Mouse (Mus musculus) liver, postnatal 0 days (tissue): ENCODE data around the gene Cyren. TPM values are rescaled to one million over a fixed set of nuclear protein-coding genes. Genes with fewer than 3 reads are reported as not detected.

Source experiments
- ATAC-seq: fragments of 200-750 bp; cut with Nextera tagmentation; 2 replicates; pipeline ENCODE4 v1.8.0; 2017; ENCODE audit warnings: mild to moderate bottlenecking, moderate library complexity
- DNase-seq: peaks from one replicate; pipeline ENCODE4 v3.0.0-alpha.2; 2016
- H3K27ac ChIP-seq: fragments of 300-500 bp; sonication (generic); 2 replicates; pipeline ENCODE4 v1.5.1; 2014; ENCODE audit warnings: antibody characterized with exemption, moderate library complexity, mild to moderate bottlenecking, low read depth
- H3K27me3 ChIP-seq: fragments of 300-500 bp; sonication (generic); 2 replicates; pipeline ENCODE4 v1.6.1; 2014; ENCODE audit warnings: low read length, control low read depth, mixed read lengths; ENCODE audit not compliant: insufficient read depth
- H3K36me3 ChIP-seq: fragments of 300-500 bp; sonication (generic); replicated peaks from 2 replicates; pipeline ENCODE4 v1.6.1; 2014; ENCODE audit warnings: mild to moderate bottlenecking, control low read depth, low read length, moderate library complexity, mixed read lengths; ENCODE audit not compliant: insufficient read depth
- H3K4me1 ChIP-seq: fragments of 300-500 bp; sonication (generic); 2 replicates; pipeline ENCODE4 v1.6.1; 2014; ENCODE audit warnings: antibody characterized with exemption, mild to moderate bottlenecking, control low read depth; ENCODE audit not compliant: insufficient read depth
- H3K4me2 ChIP-seq: fragments of 300-500 bp; sonication (generic); 2 replicates; pipeline ENCODE4 v1.6.1; 2014; ENCODE audit warnings: low read depth, mild to moderate bottlenecking, low read length, moderate library complexity, mixed read lengths
- H3K4me3 ChIP-seq: fragments of 300-500 bp; sonication (generic); 2 replicates; pipeline ENCODE4 v1.5.1; 2014; ENCODE audit warnings: low read depth, low read length
- H3K9ac ChIP-seq: fragments of 300-500 bp; sonication (generic); replicated peaks from 2 replicates; pipeline ENCODE4 v1.6.1; 2014; ENCODE audit warnings: mild to moderate bottlenecking, moderate library complexity
- H3K9me3 ChIP-seq: fragments of 300-500 bp; sonication (generic); 2 replicates; pipeline ENCODE4 v1.6.1; 2016; ENCODE audit warnings: mild to moderate bottlenecking, control low read depth, low read length, mixed read lengths
- CTCF ChIP-seq: sonication (generic); IDR thresholded peaks from 2 replicates; pipeline ENCODE4 v1.5.1; 2016; ENCODE audit warnings: antibody characterized with exemption, low read depth
- EP300 ChIP-seq: IDR thresholded peaks from 2 replicates; pipeline ENCODE4 v1.6.1; 2016; ENCODE audit warnings: antibody characterized with exemption, low read depth, mild to moderate bottlenecking
- WGBS: fragments of 180-500 bp; shearing (Covaris S2); extraction: QIAGEN DNeasy Blood & Tissue Kit; methylation state at CpG from one replicate; pipeline ENCODE4 v1.1.7; 2014; ENCODE audit not compliant: insufficient replicate concordance; 5-methylcytosine and 5-hydroxymethylcytosine counted together
- polyA plus RNA-seq: library from polyadenylated mRNA; unstranded; fragments of >200 nt; fragmentation: Nextera tagmentation; extraction: Ambion mirVana; gene quantifications from 2 replicates; pipeline ENCODE4 v1.2.1, GENCODE M21; 2015

Cyren gene
- polyA plus RNA-seq, 1 experiment from 2014 or later, result 4.9 TPM

GRCm38 (mm10) chr6:34870724-34871123, 7.1 kb downstream of the Cyren start:
- WGBS, result 71% methylated on average over 5 of the region's 5 CpGs
- peak overlapping the region; percentile 86 for H3K27ac ChIP-seq

GRCm38 (mm10) chr6:34870136-34870535, 7.7 kb downstream of the Cyren start:
- peak overlapping the region; percentile 86 for H3K27ac ChIP-seq
- TF ChIP-seq EP300 (no peak), CTCF (no peak)
- H3K4me2 ChIP-seq, result peak overlapping the region; percentile 52
- peak overlapping the region; percentile 37 for H3K9ac ChIP-seq
- 35% methylated on average over 5 of the region's 5 CpGs for WGBS
- no peaks in the 10 kb centered on the region for H3K27me3 ChIP-seq
- peaks cover 7% of the 10 kb centered on the region; the same call in 1 of the 2 replicates for H3K36me3 ChIP-seq
- H3K4me1 ChIP-seq, result peaks cover 70% of the 10 kb centered on the region
- no peak overlapping the region for H3K4me3 ChIP-seq
- no peaks in the 10 kb centered on the region for H3K9me3 ChIP-seq
- DNase-seq (peak; percentile 18), ATAC-seq (no peak)

More at GRCm38 (mm10) chr6:34870724-34871123, 7.1 kb downstream of the Cyren start:
- Histone ChIP-seq H3K9me3 (no peaks in the 10 kb centered on the region), H3K4me3 (no peak overlapping the region), H3K4me2 (no peak overlapping the region), H3K9ac (no peak overlapping the region), H3K36me3 (peaks cover 7% of the 10 kb centered on the region; the same call in 1 of the 2 replicates), H3K4me1 (peaks cover 70% of the 10 kb centered on the region), H3K27me3 (no peaks in the 10 kb centered on the region)
- no peak for TF ChIP-seq CTCF
- no peak for TF ChIP-seq EP300
- no peak for DNase-seq
- no peak for ATAC-seq

- Histone ChIP-seq H3K27me3 (no peaks in the 10 kb centered on the region), H3K9me3 (no peaks in the 10 kb centered on the region), H3K27ac (peak overlapping the region; percentile 86), H3K9ac (peak overlapping the region; percentile 37), H3K4me3 (no peak overlapping the region), H3K4me1 (peaks cover 63% of the 10 kb centered on the region), H3K4me2 (peak overlapping the region; percentile 52), H3K36me3 (peaks cover 7% of the 10 kb centered on the region; the same call in 1 of the 2 replicates)
- ATAC-seq (peak; percentile 57), DNase-seq (peak; percentile 64)
- WGBS, result 28% methylated on average over 13 of the region's 13 CpGs
- TF ChIP-seq CTCF (no peak), EP300 (peak; percentile 67; the same call in 1 of the 2 replicates)
Measured at GRCm38 (mm10) chr6:34869225-34869915, 8.5 kb downstream of the Cyren start.

GRCm38 (mm10) chr6:34868507-34869217, 9.2 kb downstream of the Cyren start:
- H3K4me3 ChIP-seq, result no peak overlapping the region
- peaks cover 7% of the 10 kb centered on the region; the same call in 1 of the 2 replicates for H3K36me3 ChIP-seq
- no peaks in the 10 kb centered on the region for H3K27me3 ChIP-seq
- no peak for TF ChIP-seq EP300
- no peak for TF ChIP-seq CTCF
- H3K4me2 ChIP-seq, result peak overlapping the region; percentile 1; the same call in 1 of the 2 replicates
- DNase-seq (no peak), ATAC-seq (no peak)
- H3K9me3 ChIP-seq, result no peaks in the 10 kb centered on the region
- H3K4me1 ChIP-seq, result peaks cover 56% of the 10 kb centered on the region
- H3K9ac ChIP-seq, result no peak overlapping the region
- 60% methylated on average over 20 of the region's 20 CpGs for WGBS
- H3K27ac ChIP-seq, result peak overlapping the region; percentile 86

- H3K9me3 ChIP-seq, result no peaks in the 10 kb centered on the region
- 64% methylated on average over 8 of the region's 10 CpGs for WGBS
- H3K27ac ChIP-seq, result peak overlapping the region; percentile 86
- H3K4me3 ChIP-seq, result no peak overlapping the region
- TF ChIP-seq CTCF, result no peak
- no peak for TF ChIP-seq EP300
- peaks cover 7% of the 10 kb centered on the region; the same call in 1 of the 2 replicates for H3K36me3 ChIP-seq
- H3K9ac ChIP-seq, result no peak overlapping the region
- H3K4me1 ChIP-seq, result peaks cover 56% of the 10 kb centered on the region
- no peaks in the 10 kb centered on the region for H3K27me3 ChIP-seq
- ATAC-seq, result no peak
- peak overlapping the region; percentile 1; the same call in 1 of the 2 replicates for H3K4me2 ChIP-seq
- no peak for DNase-seq
Measured at GRCm38 (mm10) chr6:34867995-34868350, 9.9 kb downstream of the Cyren start.
